Mouse (Mus musculus) myocyte (in vitro differentiated cells): ENCODE data around the gene Atrx. TPM values are rescaled to one million over a fixed set of nuclear protein-coding genes. Genes with fewer than 3 reads are reported as not detected.

Experiments used
- H3K27me3 ChIP-seq: one replicate; pipeline ENCODE4 v1.6.1; 2011; ENCODE audit not compliant: control insufficient read depth, insufficient read depth, insufficient read length
- H3K36me3 ChIP-seq: one replicate; pipeline ENCODE4 v1.6.1; 2011; ENCODE audit not compliant: control insufficient read depth, insufficient read depth
- H3K4me2 ChIP-seq: one replicate; pipeline ENCODE4 v1.6.1; 2011; ENCODE audit warnings: low read depth, control low read depth
- H3K4me3 ChIP-seq: one replicate; pipeline ENCODE4 v1.5.1; 2011; ENCODE audit warnings: mild to moderate bottlenecking, control low read depth, moderate library complexity
- H3K79me2 ChIP-seq: one replicate; pipeline ENCODE4 v1.6.1; 2011; ENCODE audit not compliant: control insufficient read depth, insufficient read depth
- H3ac ChIP-seq: one replicate; pipeline ENCODE4 v1.6.1; 2011; ENCODE audit not compliant: control insufficient read depth, insufficient read length
- CEBPB ChIP-seq: IDR thresholded peaks from 2 replicates; pipeline ENCODE4 v1.6.1; 2011; ENCODE audit warnings: mild to moderate bottlenecking, moderate library complexity; ENCODE audit not compliant: poor library complexity, insufficient read depth, severe bottlenecking
- E2F4 ChIP-seq: IDR thresholded peaks from one replicate; pipeline ENCODE4 v1.6.1; 2011; ENCODE audit warnings: mild to moderate bottlenecking, control low read depth, moderate library complexity; ENCODE audit not compliant: insufficient read depth
- MAX ChIP-seq: IDR thresholded peaks from one replicate; pipeline ENCODE4 v1.6.1; 2011; ENCODE audit warnings: low read depth, mild to moderate bottlenecking, control low read depth
- MYOD1 ChIP-seq, 3 experiments: IDR thresholded peaks; one replicate each; pipeline ENCODE4 v1.6.1; 2011; ENCODE audit warnings: control low read depth in 2 of 3, low read depth in 2 of 3, mild to moderate bottlenecking in 2 of 3, moderate library complexity in 1 of 3; ENCODE audit not compliant: insufficient read length in 2 of 3, control insufficient read depth in 1 of 3
- MYOG ChIP-seq, 3 experiments: IDR thresholded peaks; one replicate each; pipeline ENCODE4 v1.6.1; 2011; ENCODE audit warnings: control low read depth in 2 of 3, low read depth in 2 of 3, mild to moderate bottlenecking in 2 of 3; ENCODE audit not compliant: insufficient read length in 2 of 3, control insufficient read depth in 1 of 3, insufficient read depth in 1 of 3
- POLR2A ChIP-seq: IDR thresholded peaks from one replicate; pipeline ENCODE4 v1.6.1; 2011; ENCODE audit warnings: low read depth, mild to moderate bottlenecking, control low read depth, moderate library complexity; ENCODE audit not compliant: insufficient read length
- POLR2AphosphoS2 ChIP-seq: IDR thresholded peaks from one replicate; pipeline ENCODE4 v1.6.1; 2011; ENCODE audit warnings: low read depth, control low read depth; ENCODE audit not compliant: insufficient read length
- REST ChIP-seq: IDR thresholded peaks from one replicate; pipeline ENCODE4 v1.6.1; 2011; ENCODE audit warnings: mild to moderate bottlenecking, control low read depth, moderate library complexity; ENCODE audit not compliant: insufficient read depth, insufficient read length
- SRF ChIP-seq: IDR thresholded peaks from one replicate; pipeline ENCODE4 v1.6.1; 2011; ENCODE audit warnings: low read depth; ENCODE audit not compliant: control insufficient read depth, insufficient read length
- TCF12 ChIP-seq: IDR thresholded peaks from one replicate; pipeline ENCODE4 v1.6.1; 2011; ENCODE audit warnings: mild to moderate bottlenecking, control low read depth; ENCODE audit not compliant: poor library complexity, insufficient read depth, severe bottlenecking
- TCF3 ChIP-seq: IDR thresholded peaks from one replicate; pipeline ENCODE4 v1.6.1; 2011; ENCODE audit warnings: low read depth, control low read depth; ENCODE audit not compliant: insufficient read length
- USF1 ChIP-seq: IDR thresholded peaks from one replicate; pipeline ENCODE4 v1.6.1; 2011; ENCODE audit warnings: low read depth, mild to moderate bottlenecking, control low read depth, moderate library complexity
- polyA plus RNA-seq: library from polyadenylated mRNA; unstranded; fragments of >200 nt; fragmentation: generic; extraction: Trizol; gene quantifications from one replicate; pipeline ENCODE4 v1.2.1, GENCODE M21; 2012; ENCODE audit warnings: missing spikeins

The Atrx gene
- polyA plus RNA-seq, 1 experiment: 4.7 TPM

DNA sequence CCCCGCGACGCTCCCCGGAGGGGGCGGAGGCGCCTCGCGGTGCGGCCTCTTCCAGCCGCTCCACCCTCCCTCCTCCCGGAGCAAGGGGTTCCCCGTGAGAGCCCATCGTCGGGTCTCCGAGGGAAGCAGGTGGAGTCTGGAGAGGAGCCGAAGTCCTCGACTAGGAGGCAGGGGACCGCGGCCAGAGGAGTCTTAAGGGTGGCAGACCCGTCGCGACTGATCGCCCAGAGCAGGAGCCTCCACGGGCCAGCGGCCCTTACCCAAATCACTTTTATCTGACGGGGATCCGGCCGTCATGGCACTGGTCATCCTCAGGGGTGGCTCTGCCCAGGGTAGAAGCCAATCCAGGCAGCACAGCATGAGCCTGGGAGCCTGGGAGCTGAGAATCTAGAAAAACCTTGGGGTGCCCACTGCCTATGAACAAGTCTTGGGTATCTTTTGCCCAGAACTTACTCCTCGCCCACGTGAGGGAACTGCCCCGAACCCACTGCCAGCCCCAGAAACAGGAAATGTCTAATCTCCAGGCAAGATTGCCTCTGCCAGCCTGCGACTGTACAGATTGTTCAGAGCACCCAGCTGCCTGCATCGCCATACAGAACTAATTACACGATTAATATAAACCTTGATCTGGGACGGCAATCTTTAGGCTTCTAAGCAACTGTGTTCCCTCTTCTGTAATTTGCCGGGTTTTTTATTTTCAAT lies 164.0 kb downstream of the Atrx start:
- H3K27me3 ChIP-seq: peaks cover 12% of the 10 kb centered on the region
- no peak overlapping the region for H3K4me2 ChIP-seq
- no peak overlapping the region for H3K4me3 ChIP-seq
- H3K79me2 ChIP-seq: no peaks in the 10 kb centered on the region
- H3K36me3 ChIP-seq: no peaks in the 10 kb centered on the region
- no peak overlapping the region for H3ac ChIP-seq
- TF ChIP-seq MAX (no peak), USF1 (no peak), MYOD1 (IDR thresholded peaks at IDR 0.05; ENCODE audit: control insufficient read depth in 1 of 3, insufficient read length in 2 of 3, low read depth in 2 of 3) (no peak), POLR2A (no peak), POLR2AphosphoS2 (no peak), E2F4 (no peak), CEBPB (no peak), TCF12 (no peak), MYOG (IDR thresholded peaks at IDR 0.05; ENCODE audit: control insufficient read depth in 1 of 3, insufficient read depth in 1 of 3, insufficient read length in 2 of 3, low read depth in 2 of 3) (no peak), SRF (no peak), REST (no peak), TCF3 (no peak)

DNA sequence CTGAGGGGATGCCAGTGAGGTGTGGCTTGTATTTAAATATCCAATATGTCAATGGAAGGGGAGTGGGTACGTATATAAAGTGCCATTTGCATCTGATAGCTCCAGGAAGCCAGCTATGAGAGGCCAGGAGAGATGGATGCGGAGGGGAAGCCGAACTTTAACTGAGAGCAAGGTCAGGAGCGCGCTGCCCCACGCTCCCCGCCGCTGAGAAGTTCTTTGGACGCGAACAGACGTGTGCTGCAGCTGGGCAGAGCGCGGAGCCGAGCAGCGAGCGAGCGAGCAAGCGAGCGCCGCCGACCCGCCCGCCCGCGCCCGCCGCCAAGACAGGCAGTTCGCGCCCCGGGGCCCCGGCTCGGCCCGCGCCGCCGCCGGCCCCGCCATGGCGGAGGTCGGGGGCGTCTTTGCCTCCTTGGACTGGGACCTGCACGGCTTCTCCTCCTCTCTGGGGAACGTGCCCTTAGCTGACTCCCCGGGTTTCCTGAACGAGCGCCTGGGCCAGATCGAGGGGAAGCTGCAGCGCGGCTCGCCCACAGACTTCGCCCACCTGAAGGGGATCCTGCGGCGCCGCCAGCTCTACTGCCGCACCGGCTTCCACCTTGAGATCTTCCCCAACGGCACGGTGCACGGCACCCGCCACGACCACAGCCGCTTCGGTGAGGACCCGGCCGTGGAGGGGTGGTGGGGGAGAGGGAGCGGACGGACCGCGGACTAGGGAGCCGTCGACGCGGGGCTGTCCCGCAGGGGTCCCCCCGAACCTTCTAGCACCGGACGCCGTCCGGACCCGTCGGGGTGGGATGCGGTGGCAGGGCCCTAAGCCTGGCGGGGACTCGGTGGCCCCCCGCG lies 164.8 kb downstream of the Atrx start, which contains the start of gene Fgf16:
TSS of gene Fgf16 (plus strand) at position 118 of the 843 bp plus-strand sequence.
- Histone ChIP-seq H3K27me3 (peaks cover 12% of the 10 kb centered on the region), H3K4me3 (no peak within 1 kb of the TSS), H3ac (no peak within 1 kb of the TSS), H3K36me3 (no peaks in the 10 kb centered on the region), H3K79me2 (no peaks in the 10 kb centered on the region), H3K4me2 (no peak within 1 kb of the TSS)
- TF ChIP-seq CEBPB (no peak), USF1 (no peak), POLR2A (no peak), POLR2AphosphoS2 (no peak), TCF12 (no peak), REST (no peak), MYOD1 (IDR thresholded peaks at IDR 0.05; ENCODE audit: control insufficient read depth in 1 of 3, insufficient read length in 2 of 3, low read depth in 2 of 3) (no peak), MYOG (IDR thresholded peaks at IDR 0.05; ENCODE audit: control insufficient read depth in 1 of 3, insufficient read depth in 1 of 3, insufficient read length in 2 of 3, low read depth in 2 of 3) (no peak)

DNA sequence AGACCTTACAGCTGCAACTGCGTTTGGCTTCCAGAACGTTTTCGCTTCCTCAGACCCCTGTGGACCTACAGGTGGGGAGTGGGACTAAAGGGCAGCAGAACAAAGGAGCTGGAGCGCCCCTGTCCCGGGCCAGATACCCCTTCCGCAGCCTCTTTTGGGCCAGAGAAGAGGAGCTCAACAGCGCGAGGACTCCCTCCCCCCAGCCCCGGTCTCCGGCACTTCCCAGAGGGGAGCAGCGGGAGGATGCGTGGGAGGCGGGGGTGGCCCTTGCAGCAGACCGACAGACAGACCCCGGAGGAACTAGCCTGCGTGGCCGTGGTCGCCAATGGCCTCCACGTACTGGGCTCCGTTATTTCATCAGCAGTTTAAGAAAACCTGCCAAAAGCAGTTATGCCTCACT lies 165.6 kb downstream of the Atrx start:
- Histone ChIP-seq H3K4me3 (no peak overlapping the region), H3K4me2 (no peak overlapping the region), H3K27me3 (peaks cover 12% of the 10 kb centered on the region), H3ac (no peak overlapping the region), H3K79me2 (no peaks in the 10 kb centered on the region), H3K36me3 (no peaks in the 10 kb centered on the region)
- TF ChIP-seq POLR2A (no peak), REST (no peak), MYOD1 (IDR thresholded peaks at IDR 0.05; ENCODE audit: control insufficient read depth in 1 of 3, insufficient read length in 2 of 3, low read depth in 2 of 3) (no peak), MYOG (IDR thresholded peaks at IDR 0.05; ENCODE audit: control insufficient read depth in 1 of 3, insufficient read depth in 1 of 3, insufficient read length in 2 of 3, low read depth in 2 of 3) (no peak), TCF12 (no peak), CEBPB (no peak), E2F4 (no peak), MAX (no peak), TCF3 (no peak), USF1 (no peak), POLR2AphosphoS2 (no peak), SRF (no peak)

DNA sequence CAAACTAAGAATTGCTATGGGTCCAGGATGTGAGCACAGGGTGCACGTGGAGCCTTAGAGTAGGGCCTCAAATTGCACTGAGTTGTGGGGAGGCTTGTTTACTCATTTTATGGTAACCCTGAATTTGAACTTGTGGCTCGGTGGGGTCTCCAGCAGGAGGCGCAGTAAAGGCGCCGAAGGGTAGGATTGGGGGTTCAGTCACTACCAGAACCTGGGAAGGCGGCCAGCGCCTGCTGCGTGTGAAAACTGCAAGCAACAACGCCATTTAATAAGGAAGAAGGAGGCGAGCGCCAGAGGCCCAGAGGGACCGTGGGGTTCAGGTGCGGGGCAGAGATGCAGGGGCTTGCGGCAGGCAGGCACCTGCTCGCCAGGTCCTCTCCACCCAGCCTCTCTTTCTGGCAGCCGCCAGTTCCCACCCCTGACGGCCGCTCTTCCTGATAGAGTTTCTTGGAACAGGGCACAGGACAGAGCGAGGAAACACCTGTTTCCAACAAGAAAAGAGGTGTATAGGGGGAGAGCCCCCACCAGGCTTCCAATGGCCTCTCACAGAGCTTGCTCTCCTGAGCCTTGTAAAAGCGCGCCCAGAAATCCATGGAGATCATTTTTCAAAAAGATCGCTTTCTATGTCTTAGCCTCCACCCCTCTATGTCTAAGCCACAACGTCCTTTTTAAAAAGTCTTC lies 166.2 kb downstream of the Atrx start:
- Histone ChIP-seq H3K4me2 (no peak overlapping the region), H3K27me3 (peaks cover 12% of the 10 kb centered on the region)

More for the DNA sequence above, 166.2 kb downstream of the Atrx start:
- TF ChIP-seq MYOG (IDR thresholded peaks at IDR 0.05; ENCODE audit: control insufficient read depth in 1 of 3, insufficient read depth in 1 of 3, insufficient read length in 2 of 3, low read depth in 2 of 3): no peak
- Histone ChIP-seq H3K79me2 (no peaks in the 10 kb centered on the region), H3ac (no peak overlapping the region), H3K36me3 (no peaks in the 10 kb centered on the region), H3K4me3 (no peak overlapping the region)

Other genes with a start within 250 kb of the Atrx start
- not detected for gene Fgf16, start 165.1 kb downstream of the Atrx start, polyA plus RNA-seq
- gene Magt1, start 82.5 kb upstream of the Atrx start, polyA plus RNA-seq: 13.3 TPM
- 246 TPM for gene Cox7b, start 86.3 kb upstream of the Atrx start, polyA plus RNA-seq
- 3.6 TPM for gene Atp7a, start 97.9 kb upstream of the Atrx start, polyA plus RNA-seq
- gene Tlr13, start 213.8 kb upstream of the Atrx start, polyA plus RNA-seq: not detected